ENCODE assay signal across 8 mouse cellular contexts in the genomic region with DNA sequence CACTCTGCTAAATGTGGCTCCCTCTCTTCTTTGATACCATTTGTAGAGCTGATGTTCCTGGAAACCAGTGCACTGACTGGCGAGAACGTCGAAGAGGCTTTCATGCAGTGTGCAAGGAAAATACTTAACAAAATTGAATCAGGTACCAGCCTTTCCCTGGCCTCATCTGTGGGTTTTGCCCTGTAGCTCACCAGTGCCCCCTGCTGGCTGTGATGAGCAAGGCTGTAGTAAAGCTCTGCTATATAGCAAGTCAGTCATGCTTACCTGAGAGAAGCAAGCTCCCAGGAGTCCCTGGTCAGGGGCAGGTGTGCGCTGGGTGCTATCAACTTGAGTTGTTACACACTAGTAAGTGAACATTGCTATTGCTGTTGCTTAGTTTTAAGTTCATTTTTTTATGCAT. TPM values are rescaled to one million over a fixed set of nuclear protein-coding genes. Genes with fewer than 3 reads are reported as not detected.
DNase-seq lines count a peak whose midpoint lies in the region; ATAC-seq and TF ChIP-seq lines count a peak whose summit lies in the region.

No protein-coding gene starts in this region.

- no peaks in the 10 kb centered on the region for H3K9me3 ChIP-seq in forebrain, postnatal 0 days (ENCODE audit: low read length)
- no peaks in the 10 kb centered on the region for H3K9me3 ChIP-seq in forebrain, embryonic 11.5 days (ENCODE audit: control insufficient read depth, low read length)
- no peaks in the 10 kb centered on the region for H3K9me3 ChIP-seq in forebrain, embryonic 16.5 days (ENCODE audit: control insufficient read depth, low read length)

- H3K4me3 ChIP-seq in forebrain, postnatal 0 days (ENCODE audit: low read depth, low read length), result no peak overlapping the region
- H3K4me3 ChIP-seq in forebrain, embryonic 11.5 days (ENCODE audit: low read depth, low read length), result no peak overlapping the region
- no peak overlapping the region for H3K4me3 ChIP-seq in testis, adult 2 months (ENCODE audit: control insufficient read depth, low read depth, low read length)
- H3K4me3 ChIP-seq in cortical plate, adult 2 months (ENCODE audit: insufficient read depth, low read length), result no peak overlapping the region
- no peak overlapping the region for H3K4me3 ChIP-seq in forebrain, embryonic 16.5 days (replicated peaks; ENCODE audit: low read length)

- peaks cover 66% of the 10 kb centered on the region for H3K36me3 ChIP-seq in forebrain, postnatal 0 days (ENCODE audit: insufficient read depth)
- peaks cover 20% of the 10 kb centered on the region for H3K36me3 ChIP-seq in forebrain, embryonic 11.5 days (ENCODE audit: control insufficient read depth, insufficient read depth, low read length)
- no peaks in the 10 kb centered on the region for H3K36me3 ChIP-seq in testis, adult 2 months (ENCODE audit: control insufficient read depth, insufficient read depth, low read length)
- peaks cover 36% of the 10 kb centered on the region for H3K36me3 ChIP-seq in forebrain, embryonic 16.5 days (ENCODE audit: control insufficient read depth, insufficient read depth)

- no peaks in the 10 kb centered on the region for H3K27me3 ChIP-seq in forebrain, postnatal 0 days (ENCODE audit: insufficient read depth, low read length)
- no peaks in the 10 kb centered on the region for H3K27me3 ChIP-seq in forebrain, embryonic 11.5 days (ENCODE audit: control insufficient read depth, insufficient read depth, low read length)
- H3K27me3 ChIP-seq in testis, adult 2 months (ENCODE audit: control insufficient read depth, insufficient read depth, low read length), result no peaks in the 10 kb centered on the region
- no peaks in the 10 kb centered on the region for H3K27me3 ChIP-seq in forebrain, embryonic 16.5 days (replicated peaks; ENCODE audit: control insufficient read depth, insufficient read depth, low read length)

- TF ChIP-seq POLR2A in testis, adult 2 months (IDR thresholded peaks at IDR 0.05; ENCODE audit: control insufficient read depth, low read depth, low read length), result no peak
- TF ChIP-seq POLR2A in cortical plate, adult 2 months (IDR thresholded peaks at IDR 0.05; ENCODE audit: extremely low read depth, insufficient read depth, low read length), result no peak

- no peak for DNase-seq in forebrain, postnatal 0 days
- DNase-seq in forebrain, embryonic 11.5 days (ENCODE audit: low spot score), result no peak
- no peak for DNase-seq in testis, postnatal 14 days (ENCODE audit: low spot score)
- DNase-seq in kidney, postnatal 36 days, result peak; percentile 57 to 90
- DNase-seq in spleen, postnatal 10 days (ENCODE audit: low spot score in 2 of 2), result peak; percentile 38 to 71

- H3K27ac ChIP-seq in forebrain, postnatal 0 days (ENCODE audit: low read depth, low read length), result no peak overlapping the region
- H3K27ac ChIP-seq in forebrain, embryonic 11.5 days (ENCODE audit: low read depth, low read length), result no peak overlapping the region
- H3K27ac ChIP-seq in testis, adult 2 months (ENCODE audit: control insufficient read depth, insufficient read depth, low read depth, low read length), result no peak overlapping the region
- H3K27ac ChIP-seq in cortical plate, adult 2 months (ENCODE audit: insufficient read depth, low read length), result no peak overlapping the region
- H3K27ac ChIP-seq in forebrain, embryonic 16.5 days (ENCODE audit: low read length), result no peak overlapping the region

- H3K9ac ChIP-seq in forebrain, postnatal 0 days, result no peak overlapping the region
- no peak overlapping the region for H3K9ac ChIP-seq in forebrain, embryonic 11.5 days (ENCODE audit: low read length)
- H3K9ac ChIP-seq in forebrain, embryonic 16.5 days (replicated peaks; ENCODE audit: low read depth, low read length), result no peak overlapping the region

- peak; percentile 60 for TF ChIP-seq CTCF in forebrain, postnatal 0 days (IDR thresholded peaks at IDR 0.05; ENCODE audit: low read depth)
- TF ChIP-seq CTCF in testis, adult 2 months (IDR thresholded peaks at IDR 0.05; ENCODE audit: control insufficient read depth, insufficient read depth, insufficient replicate concordance, low read depth, low read length), result peak; percentile 78; the same call in 1 of the 2 replicates
- TF ChIP-seq CTCF in cortical plate, adult 2 months (IDR thresholded peaks at IDR 0.05; ENCODE audit: extremely low read depth, insufficient read depth, low read length), result peak; percentile 77

- H3K4me1 ChIP-seq in forebrain, postnatal 0 days (ENCODE audit: insufficient read depth), result no peaks in the 10 kb centered on the region
- H3K4me1 ChIP-seq in forebrain, embryonic 11.5 days (replicated peaks; ENCODE audit: control insufficient read depth, insufficient read depth, low read length), result no peaks in the 10 kb centered on the region
- no peaks in the 10 kb centered on the region for H3K4me1 ChIP-seq in testis, adult 2 months (ENCODE audit: control insufficient read depth, insufficient read depth, low read length)
- no peaks in the 10 kb centered on the region; the same call in none of the 2 replicates for H3K4me1 ChIP-seq in cortical plate, adult 2 months (ENCODE audit: control insufficient read depth, insufficient read depth, low read length)
- no peaks in the 10 kb centered on the region for H3K4me1 ChIP-seq in forebrain, embryonic 16.5 days (replicated peaks; ENCODE audit: control insufficient read depth, insufficient read depth, low read length)

- 93% methylated on average over 4 of the region's 4 CpGs for WGBS in forebrain, postnatal 0 days
- WGBS in forebrain, embryonic 11.5 days, result 94% methylated on average over 4 of the region's 4 CpGs
- WGBS in forebrain, embryonic 16.5 days, result 96% methylated on average over 4 of the region's 4 CpGs

- H3K4me2 ChIP-seq in forebrain, postnatal 0 days (ENCODE audit: low read depth), result no peak overlapping the region
- no peak overlapping the region for H3K4me2 ChIP-seq in forebrain, embryonic 11.5 days (ENCODE audit: low read depth, low read length, severe bottlenecking)
- H3K4me2 ChIP-seq in forebrain, embryonic 16.5 days (ENCODE audit: low read length), result no peak overlapping the region

- no peak for ATAC-seq in forebrain, postnatal 0 days
- no peak for ATAC-seq in forebrain, embryonic 11.5 days (replicated peaks; ENCODE audit: low FRiP score)
- ATAC-seq in forebrain, embryonic 16.5 days, result no peak

RNA-seq across cellular contexts. Expression of gene Rab4a, which starts 27.0 kb away (rescaled TPM):
- 70.9 and 72.8 TPM in 2 replicates for total RNA-seq in forebrain, postnatal 0 days (2014; rRNA removed)
- 113 and 127 TPM in 2 replicates for polyA plus RNA-seq in forebrain, postnatal 0 days (2015; fragmentation: Nextera tagmentation; extraction: Ambion mirVana)
- polyA plus RNA-seq in forebrain, embryonic 11.5 days (2014; fragmentation: Nextera tagmentation; extraction: Ambion mirVana), result 70.2 and 75.9 TPM in 2 replicates
- polyA plus RNA-seq in testis, adult 2 months (2012; rRNA removed), result 5.3 and 8.9 TPM in 2 replicates
- 72.5 and 72.7 TPM in 2 replicates for polyA plus RNA-seq in cortical plate, adult 2 months (2012; rRNA removed)
- 82.6 and 83.8 TPM in 2 replicates for polyA plus RNA-seq in forebrain, embryonic 16.5 days (2015; fragmentation: Nextera tagmentation; extraction: Ambion mirVana)

RNA-seq across cellular contexts. Expression of gene Ccsap, which starts 27.3 kb away (rescaled TPM):
- total RNA-seq in forebrain, postnatal 0 days (2014; rRNA removed), result 19.5 and 21.8 TPM in 2 replicates
- polyA plus RNA-seq in forebrain, postnatal 0 days (2015; fragmentation: Nextera tagmentation; extraction: Ambion mirVana), result 10.0 and 10.6 TPM in 2 replicates
- polyA plus RNA-seq in forebrain, embryonic 11.5 days (2014; fragmentation: Nextera tagmentation; extraction: Ambion mirVana), result 10.0 and 10.4 TPM in 2 replicates
- 28.2 and 32.0 TPM in 2 replicates for polyA plus RNA-seq in testis, adult 2 months (2012; rRNA removed)
- 45.1 and 48.1 TPM in 2 replicates for polyA plus RNA-seq in cortical plate, adult 2 months (2012; rRNA removed)
- polyA plus RNA-seq in forebrain, embryonic 16.5 days (2015; fragmentation: Nextera tagmentation; extraction: Ambion mirVana), result 6.6 and 7.0 TPM in 2 replicates

Comparison
In these comparisons a context has a peak if more than half of its experiments do, and no peak if none do; other contexts are left out.
1. DNase-seq: peak in kidney, postnatal 36 days (2 of 2) and spleen, postnatal 10 days (2 of 2); none in forebrain, postnatal 0 days (single experiment), forebrain, embryonic 11.5 days (single experiment) and testis, postnatal 14 days (single experiment).
2. Peak in every context shown above with its lines, with median percentiles within 50 percentile points of each other: CTCF ChIP-seq.